26 mouse cellular contexts compared by ENCODE assay signal in the genomic region with DNA sequence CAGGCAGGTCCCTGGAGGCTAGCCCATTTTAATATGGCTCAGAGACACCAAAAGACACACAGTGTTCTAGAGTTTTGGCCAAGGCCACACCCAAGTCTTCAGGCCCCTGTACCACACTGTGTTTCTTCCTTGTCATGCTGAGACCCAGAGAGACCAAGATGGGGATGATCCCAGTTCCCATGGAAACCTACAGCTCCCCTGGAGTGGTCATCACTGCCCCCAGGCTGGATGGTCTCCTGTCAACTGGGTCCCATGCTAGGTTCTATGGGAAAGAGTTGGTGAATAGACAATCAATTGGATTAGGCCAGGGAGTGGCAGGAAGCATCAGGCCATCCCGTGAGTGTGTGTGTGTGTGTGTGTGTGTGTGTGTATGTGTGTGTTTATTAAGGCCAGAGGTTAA.
"Had no signal": no experiment of that assay in that cellular context is flagged by ENCODE, and none has a peak within 500 bp of the region (broad histone marks: within the 10 kb centered on the region; RNA-seq: fewer than 3 reads in every experiment).

No protein-coding gene starts in this region.

- H3K27me3 ChIP-seq: intestine, embryonic 15.5 days; limb, embryonic 13.5 days; limb, embryonic 15.5 days had no signal

- H3K4me3 ChIP-seq: heart, adult 2 months; heart, embryonic 13.5 days; heart, embryonic 15.5 days; hindbrain, embryonic 12.5 days; intestine, embryonic 15.5 days; limb, embryonic 13.5 days; limb, embryonic 15.5 days; liver, embryonic 12.5 days had no signal

- H3K4me1 ChIP-seq: heart, embryonic 13.5 days; liver, embryonic 12.5 days had no signal

- DNase-seq: gastrocnemius, postnatal 14 days; gastrocnemius, postnatal 36 days; heart, adult 11 months; heart, adult 2 months; heart, postnatal 14 days; heart, postnatal 36 days; kidney, adult 2 months; kidney, postnatal 10 days; kidney, postnatal 25 days; kidney, postnatal 4 days; layer of hippocampus, adult 9-11 months; layer of hippocampus, postnatal 36 days; left cerebral cortex, postnatal 4 days had no signal

- H3K9me3 ChIP-seq: heart, embryonic 15.5 days; intestine, embryonic 15.5 days; limb, embryonic 13.5 days; limb, embryonic 15.5 days; liver, embryonic 12.5 days had no signal

- H3K36me3 ChIP-seq: heart, embryonic 13.5 days; heart, embryonic 15.5 days; hindbrain, embryonic 12.5 days; intestine, embryonic 15.5 days; limb, embryonic 13.5 days; limb, embryonic 15.5 days; liver, embryonic 12.5 days had no signal

- H3K4me2 ChIP-seq: heart, embryonic 11.5 days; heart, embryonic 13.5 days; heart, embryonic 15.5 days; hindbrain, embryonic 12.5 days; hindbrain, embryonic 14.5 days; intestine, embryonic 15.5 days; limb, embryonic 13.5 days; limb, embryonic 15.5 days; liver, embryonic 12.5 days had no signal

- H3K27ac ChIP-seq: heart, adult 2 months; heart, embryonic 13.5 days; heart, embryonic 15.5 days; hindbrain, embryonic 12.5 days; hindbrain, embryonic 14.5 days; intestine, embryonic 15.5 days; limb, embryonic 13.5 days; limb, embryonic 15.5 days; liver, embryonic 12.5 days; liver, embryonic 14.5 days had no signal

- ATAC-seq: hindbrain, embryonic 16.5 days; inflammation-experienced regulatory T-cells, adult 6 months; intestine, embryonic 15.5 days; intestine, postnatal 0 days; liver, embryonic 12.5 days had no signal

- H3K9ac ChIP-seq: heart, embryonic 13.5 days; heart, embryonic 15.5 days; hindbrain, embryonic 12.5 days; hindbrain, embryonic 14.5 days; intestine, embryonic 15.5 days; limb, embryonic 13.5 days; limb, embryonic 15.5 days; liver, embryonic 12.5 days; liver, embryonic 14.5 days had no signal
